Mouse (Mus musculus) C2C12 (cell line): ENCODE measurements at regions not wholly inside any gene's neighbourhood (a gene's known extent, or its start where the extent isn't known, plus 50 kb on each side); places are given as distances from the start of the nearest gene placed in this dataset.

Experiments used
- CTCF ChIP-seq: IDR thresholded peaks from one replicate; pipeline ENCODE4 v1.5.1; 2011; ENCODE audit not compliant: control insufficient read depth, insufficient read depth, insufficient read length
- FOSL1 ChIP-seq: IDR thresholded peaks from one replicate; pipeline ENCODE4 v1.8.0; 2011; ENCODE audit warnings: mild to moderate bottlenecking, low read length; ENCODE audit not compliant: poor library complexity, insufficient read depth, severe bottlenecking
- USF1 ChIP-seq: IDR thresholded peaks from one replicate; pipeline ENCODE4 v1.6.1; 2011; ENCODE audit warnings: low read depth, mild to moderate bottlenecking, control low read depth, moderate library complexity

- TF ChIP-seq CTCF (no peak), USF1 (no peak), FOSL1 (no peak)
These were observed 101.2 kb upstream of the Cited2 start for GRCm38 (mm10) chr10:17621703-17622385.
